Mouse (Mus musculus) MEL (cell line): ENCODE measurements at regions not wholly inside any gene's neighbourhood (a gene's known extent, or its start where the extent isn't known, plus 50 kb on each side); places are given as distances from the start of the nearest gene placed in this dataset.

Experiments used
- DNase-seq: peaks from one replicate; pipeline ENCODE4 v3.0.0; 2011; ENCODE audit warnings: low read depth, low spot score
- H3K27ac ChIP-seq: 2 replicates; pipeline ENCODE4 v1.5.1; 2012; ENCODE audit warnings: low read depth, mild to moderate bottlenecking, control low read depth, low read length, moderate library complexity; ENCODE audit not compliant: control insufficient read depth
- H3K27me3 ChIP-seq, 2 experiments: fragments of 150-350 bp in 1 of 2; sonication (generic) in 1 of 2; 2 replicates each; pipeline ENCODE4 v1.6.1; 2012; ENCODE audit warnings: low read length in 2 of 2, mild to moderate bottlenecking in 2 of 2, improper control_type of control experiment in 1 of 2, moderate library complexity in 1 of 2; ENCODE audit not compliant: insufficient read depth in 2 of 2, control insufficient read depth in 1 of 2
- H3K36me3 ChIP-seq, 2 experiments: 2 replicates each; pipeline ENCODE4 v1.6.1; 2012 to 2014; ENCODE audit warnings: low read length in 2 of 2, improper control_type of control experiment in 1 of 2, inconsistent platforms in 1 of 2, mild to moderate bottlenecking in 1 of 2; ENCODE audit not compliant: insufficient read depth in 2 of 2, control insufficient read depth in 1 of 2
- H3K4me1 ChIP-seq, 2 experiments: fragments of 150-350 bp in 1 of 2; sonication (generic) in 1 of 2; 2 replicates each; pipeline ENCODE4 v1.6.1; 2012; ENCODE audit warnings: low read length in 2 of 2, improper control_type of control experiment in 1 of 2, mild to moderate bottlenecking in 1 of 2; ENCODE audit not compliant: insufficient read depth in 2 of 2, control insufficient read depth in 1 of 2
- H3K4me3 ChIP-seq, 2 experiments: fragments of 150-350 bp in 1 of 2; sonication (generic) in 1 of 2; 2 replicates each; pipeline ENCODE4 v1.5.1; 2012; ENCODE audit warnings: low read depth in 2 of 2, low read length in 2 of 2, mild to moderate bottlenecking in 2 of 2, moderate library complexity in 2 of 2, control low read depth in 1 of 2, improper control_type of control experiment in 1 of 2; ENCODE audit not compliant: control insufficient read depth in 1 of 2, insufficient read depth in 1 of 2
- H3K79me2 ChIP-seq: 2 replicates; pipeline ENCODE4 v1.6.1; 2012; ENCODE audit warnings: mild to moderate bottlenecking, low read length, moderate library complexity; ENCODE audit not compliant: control insufficient read depth, poor library complexity, insufficient read depth
- H3K9ac ChIP-seq: 2 replicates; pipeline ENCODE4 v1.6.1; 2012; ENCODE audit warnings: low read depth, mild to moderate bottlenecking, control low read depth, low read length, moderate library complexity; ENCODE audit not compliant: control insufficient read depth, poor library complexity, severe bottlenecking
- H3K9me3 ChIP-seq: fragments of 150-350 bp; sonication (generic); replicated peaks from 2 replicates; pipeline ENCODE4 v1.6.1; 2012; ENCODE audit warnings: mild to moderate bottlenecking, low read length, improper control_type of control experiment, moderate library complexity; ENCODE audit not compliant: insufficient read depth
- CHD2 ChIP-seq: IDR thresholded peaks from 2 replicates; pipeline ENCODE4 v1.6.1; 2011; ENCODE audit warnings: low read length, improper control_type of control experiment
- E2F4 ChIP-seq: IDR thresholded peaks from 2 replicates; pipeline ENCODE4 v1.6.1; 2011; ENCODE audit warnings: low read depth, low read length, improper control_type of control experiment, borderline replicate concordance
- ELF1 ChIP-seq: IDR thresholded peaks from 2 replicates; pipeline ENCODE4 v1.6.1; 2014; ENCODE audit warnings: low read depth, mild to moderate bottlenecking, inconsistent platforms, low read length, improper control_type of control experiment, moderate library complexity
- ETS1 ChIP-seq: IDR thresholded peaks from 2 replicates; pipeline ENCODE4 v1.6.1; 2012; ENCODE audit warnings: low read depth, mild to moderate bottlenecking, inconsistent platforms, low read length, improper control_type of control experiment, moderate library complexity
- JUND ChIP-seq: IDR thresholded peaks from 2 replicates; pipeline ENCODE4 v1.6.1; 2011; ENCODE audit warnings: low read depth, mild to moderate bottlenecking, improper control_type of control experiment, low read length
- MAZ ChIP-seq: IDR thresholded peaks from 2 replicates; pipeline ENCODE4 v1.6.1; 2012; ENCODE audit warnings: low read depth, mild to moderate bottlenecking, inconsistent platforms, low read length, improper control_type of control experiment
- MXI1 ChIP-seq: IDR thresholded peaks from 2 replicates; pipeline ENCODE4 v1.6.1; 2011; ENCODE audit warnings: mild to moderate bottlenecking, low read depth, low read length, improper control_type of control experiment
- MYB ChIP-seq: IDR thresholded peaks from 2 replicates; pipeline ENCODE4 v1.6.1; 2011; ENCODE audit warnings: mild to moderate bottlenecking, low read depth, low read length, improper control_type of control experiment
- MYC ChIP-seq: IDR thresholded peaks from 2 replicates; pipeline ENCODE4 v1.6.1; 2011; ENCODE audit warnings: low read depth, mild to moderate bottlenecking, low read length, improper control_type of control experiment, moderate library complexity
- NRF1 ChIP-seq: IDR thresholded peaks from 2 replicates; pipeline ENCODE4 v1.6.1; 2014; ENCODE audit warnings: low read depth, mild to moderate bottlenecking, inconsistent platforms, low read length, improper control_type of control experiment, moderate library complexity; ENCODE audit not compliant: poor library complexity, insufficient read depth, severe bottlenecking
- POLR2AphosphoS2 ChIP-seq: IDR thresholded peaks from 2 replicates; pipeline ENCODE4 v1.6.1; 2011; ENCODE audit warnings: low read length, improper control_type of control experiment
- POLR2AphosphoS5 ChIP-seq: IDR thresholded peaks from 2 replicates; pipeline ENCODE4 v1.6.1; 2012; ENCODE audit warnings: low read depth, borderline replicate concordance, mild to moderate bottlenecking, inconsistent platforms, low read length, moderate library complexity, mixed read lengths
- RAD21 ChIP-seq: IDR thresholded peaks from 2 replicates; pipeline ENCODE4 v1.6.1; 2011; ENCODE audit warnings: mild to moderate bottlenecking, low read depth, low read length, improper control_type of control experiment
- RCOR1 ChIP-seq: IDR thresholded peaks from 2 replicates; pipeline ENCODE4 v1.6.1; 2012; ENCODE audit warnings: low read depth, mild to moderate bottlenecking, inconsistent platforms, low read length, improper control_type of control experiment
- TBP ChIP-seq: IDR thresholded peaks from 2 replicates; pipeline ENCODE4 v1.8.0; 2011; ENCODE audit warnings: low read depth, low read length, improper control_type of control experiment
- TCF12 ChIP-seq: IDR thresholded peaks from 2 replicates; pipeline ENCODE4 v1.6.1; 2014; ENCODE audit warnings: low read depth, mild to moderate bottlenecking, inconsistent platforms, low read length, improper control_type of control experiment, moderate library complexity
- UBTF ChIP-seq: IDR thresholded peaks from 2 replicates; pipeline ENCODE4 v1.6.1; 2012; ENCODE audit warnings: low read depth, mild to moderate bottlenecking, inconsistent platforms, low read length, improper control_type of control experiment, moderate library complexity, borderline replicate concordance; ENCODE audit not compliant: insufficient read depth
- USF2 ChIP-seq, 2 experiments: IDR thresholded peaks; 2 replicates each; pipeline ENCODE4 v1.6.1; 2011 to 2012; ENCODE audit warnings: improper control_type of control experiment in 2 of 2, low read length in 2 of 2, borderline replicate concordance in 1 of 2, inconsistent platforms in 1 of 2, low read depth in 1 of 2, mild to moderate bottlenecking in 1 of 2; ENCODE audit not compliant: insufficient read depth in 1 of 2
- ZC3H11A ChIP-seq: IDR thresholded peaks from 2 replicates; pipeline ENCODE4 v1.6.1; 2012; ENCODE audit warnings: low read depth, mild to moderate bottlenecking, inconsistent platforms, low read length, improper control_type of control experiment
- ZKSCAN1 ChIP-seq: IDR thresholded peaks from 2 replicates; pipeline ENCODE4 v1.6.1; 2012; ENCODE audit warnings: low read depth, mild to moderate bottlenecking, inconsistent platforms, low read length, improper control_type of control experiment, moderate library complexity
- ZMIZ1 ChIP-seq: IDR thresholded peaks from 2 replicates; pipeline ENCODE4 v1.6.1; 2012; ENCODE audit warnings: low read depth, mild to moderate bottlenecking, inconsistent platforms, low read length, improper control_type of control experiment, moderate library complexity
- ZNF384 ChIP-seq: IDR thresholded peaks from 2 replicates; pipeline ENCODE4 v1.6.1; 2012; ENCODE audit warnings: low read depth, mild to moderate bottlenecking, inconsistent platforms, low read length, improper control_type of control experiment

DNA sequence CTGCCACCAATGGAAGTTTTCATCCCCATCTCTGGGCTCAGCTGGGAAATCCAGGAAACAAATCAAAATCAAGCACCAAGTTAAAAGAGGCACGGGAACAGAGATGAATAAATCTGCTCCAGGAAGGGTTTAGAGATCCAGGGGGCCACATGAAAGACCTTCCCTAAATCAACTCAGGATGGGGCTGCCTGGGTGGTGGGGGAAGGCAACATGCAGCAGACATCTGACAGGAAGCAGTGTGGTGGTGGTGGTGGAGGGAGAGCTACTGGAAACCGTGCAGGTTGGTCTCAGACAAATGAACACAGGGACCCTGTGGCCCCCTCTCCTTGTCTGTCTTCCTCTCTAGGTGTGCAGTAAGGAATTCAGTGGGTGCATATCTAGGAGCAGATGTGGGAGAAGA, 101.7 kb upstream of the Runx1 start:
- no peak for DNase-seq
- Histone ChIP-seq H3K36me3 (no peaks in the 10 kb centered on the region), H3K79me2 (no peaks in the 10 kb centered on the region), H3K27ac (no peak overlapping the region), H3K27me3 (peaks cover 0 to 3% of the 10 kb centered on the region in 2 experiments; a peak in 2 of 4 replicates), H3K9me3 (no peaks in the 10 kb centered on the region), H3K4me1 (no peaks in the 10 kb centered on the region), H3K9ac (no peak overlapping the region), H3K4me3 (no peak overlapping the region)
- TF ChIP-seq NRF1 (no peak), ZKSCAN1 (no peak), RAD21 (no peak), MYB (no peak), TBP (no peak), USF2 (IDR thresholded peaks at IDR 0.05; ENCODE audit: borderline replicate concordance in 1 of 2, insufficient read depth in 1 of 2, low read depth in 1 of 2, low read length in 2 of 2) (no peak), POLR2AphosphoS2 (no peak), ETS1 (no peak), ZC3H11A (no peak), ZMIZ1 (no peak), JUND (no peak), E2F4 (no peak), MYC (no peak), TCF12 (no peak), UBTF (no peak)

GRCm38 (mm10) chr16:92926853-92927252, 100.9 kb upstream of the Runx1 start:
- Histone ChIP-seq H3K4me1 (no peaks in the 10 kb centered on the region), H3K27me3 (peaks cover 0 to 2% of the 10 kb centered on the region in 2 experiments; a peak in 2 of 4 replicates), H3K9ac (no peak overlapping the region), H3K36me3 (no peaks in the 10 kb centered on the region), H3K79me2 (no peaks in the 10 kb centered on the region), H3K4me3 (no peak overlapping the region), H3K9me3 (no peaks in the 10 kb centered on the region), H3K27ac (no peak overlapping the region)
- no peak for DNase-seq
- TF ChIP-seq TBP (no peak), CHD2 (no peak), POLR2AphosphoS5 (no peak), MAZ (no peak), ZMIZ1 (no peak), POLR2AphosphoS2 (no peak), MXI1 (no peak), RCOR1 (no peak), NRF1 (no peak), JUND (no peak), ELF1 (no peak), ZNF384 (no peak)
